Mouse (Mus musculus) liver, embryonic 14.5 days (tissue): ENCODE results near the gene Kdm2a.

Source experiments
- CTCF ChIP-seq: IDR thresholded peaks from 2 replicates; pipeline ENCODE4 v1.5.1; 2016; ENCODE audit warnings: antibody characterized with exemption, low read depth, control low read depth
- EP300 ChIP-seq: IDR thresholded peaks from 2 replicates; pipeline ENCODE4 v1.6.1; 2016; ENCODE audit warnings: antibody characterized with exemption, low read depth

DNA sequence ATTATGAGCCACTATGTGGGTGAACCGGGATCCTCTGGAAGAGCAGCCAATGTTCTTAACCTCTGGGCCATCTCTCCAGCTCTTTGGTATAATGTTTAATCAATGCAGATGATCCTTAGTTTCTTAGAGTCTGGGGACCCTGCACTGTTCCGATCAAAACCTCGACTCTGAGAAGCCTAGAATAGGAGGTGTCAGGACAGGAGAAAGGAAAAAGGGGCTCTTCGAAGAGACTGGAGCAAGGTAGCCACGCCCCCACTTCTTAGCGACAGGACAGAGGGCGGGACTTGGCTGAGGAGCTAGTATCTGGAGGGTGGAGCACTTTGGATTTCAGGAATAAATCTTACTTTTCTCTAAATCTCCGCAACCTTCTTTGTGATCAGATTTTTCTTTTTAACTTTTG, 42.1 kb upstream of the Kdm2a start:
- TF ChIP-seq CTCF (no peak), EP300 (no peak)
